Mouse (Mus musculus): Measurements from ENCODE around the gene Zfp46. TPM values are rescaled to one million over a fixed set of nuclear protein-coding genes. Genes with fewer than 3 reads are reported as not detected.
A peak's percentile ranks its signal among the peaks of the same experiment; 100 is the strongest.

The Zfp46 gene
- polyA plus RNA-seq, 1 experiment from 2014 or later: 31.2 TPM

DNA sequence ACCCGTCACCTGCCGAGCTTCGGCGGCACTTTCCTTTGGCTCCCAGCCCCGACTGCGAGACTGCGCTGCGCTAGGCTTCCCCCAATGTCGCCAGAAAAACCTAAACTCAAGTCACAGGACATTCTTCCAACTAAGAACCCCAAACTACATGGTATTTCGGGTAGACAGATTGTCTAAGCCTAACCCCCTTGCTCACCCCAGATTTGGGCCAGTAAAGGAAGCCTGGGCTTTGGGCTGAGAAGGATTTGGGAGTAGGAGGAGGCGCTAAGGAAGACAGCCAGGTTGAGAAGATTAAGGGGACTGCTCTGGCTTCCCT lies 35.2 kb upstream of the Zfp46 start:
- H3K36me3 ChIP-seq (ENCODE audit: insufficient read depth): no peaks in the 10 kb centered on the region
- peak overlapping the region; percentile 50 for H3K4me3 ChIP-seq (ENCODE audit: low read depth, low read length)
- no peak overlapping the region for H3K27ac ChIP-seq (ENCODE audit: low read depth)
- H3K27me3 ChIP-seq (ENCODE audit: insufficient read depth, low read length): peaks cover 54% of the 10 kb centered on the region
- no peak overlapping the region for H3K9ac ChIP-seq
- DNase-seq: no peak
- 15% methylated on average over 11 of the region's 11 CpGs for WGBS
- TF ChIP-seq CTCF (IDR thresholded peaks at IDR 0.05; ENCODE audit: low read depth): no peak
- peak overlapping the region; percentile 93 for H3K4me2 ChIP-seq
- H3K4me1 ChIP-seq (ENCODE audit: insufficient read depth): peaks cover 16% of the 10 kb centered on the region
- no peak for ATAC-seq (ENCODE audit: insufficient read depth)
- no peaks in the 10 kb centered on the region for H3K9me3 ChIP-seq (ENCODE audit: low read depth, low read length)

GRCm38 (mm10) chr4:136249780-136250179 lies 34.7 kb upstream of the Zfp46 start:
- peak overlapping the region; percentile 93 for H3K4me2 ChIP-seq

GRCm38 (mm10) chr4:136255919-136256318 lies 28.6 kb upstream of the Zfp46 start:
- WGBS: 14% methylated on average over 6 of the region's 6 CpGs
- DNase-seq (no peak), ATAC-seq (ENCODE audit: insufficient read depth) (no peak)
- Histone ChIP-seq H3K9me3 (ENCODE audit: low read depth, low read length) (no peaks in the 10 kb centered on the region), H3K27ac (ENCODE audit: low read depth) (no peak overlapping the region), H3K9ac (no peak overlapping the region), H3K4me2 (no peak overlapping the region), H3K4me1 (ENCODE audit: insufficient read depth) (no peaks in the 10 kb centered on the region), H3K4me3 (ENCODE audit: low read depth, low read length) (no peak overlapping the region), H3K27me3 (ENCODE audit: insufficient read depth, low read length) (no peaks in the 10 kb centered on the region), H3K36me3 (ENCODE audit: insufficient read depth) (no peaks in the 10 kb centered on the region)
- TF ChIP-seq CTCF (IDR thresholded peaks at IDR 0.05; ENCODE audit: low read depth): no peak

More at GRCm38 (mm10) chr4:136249780-136250179, 34.7 kb upstream of the Zfp46 start:
- no peak overlapping the region for H3K9ac ChIP-seq
- H3K27ac ChIP-seq (ENCODE audit: low read depth): no peak overlapping the region
- H3K9me3 ChIP-seq (ENCODE audit: low read depth, low read length): no peaks in the 10 kb centered on the region
- H3K27me3 ChIP-seq (ENCODE audit: insufficient read depth, low read length): peaks cover 54% of the 10 kb centered on the region
- no peaks in the 10 kb centered on the region for H3K36me3 ChIP-seq (ENCODE audit: insufficient read depth)
- DNase-seq: peak; percentile 82
- TF ChIP-seq CTCF (IDR thresholded peaks at IDR 0.05; ENCODE audit: low read depth): no peak
- peaks cover 16% of the 10 kb centered on the region for H3K4me1 ChIP-seq (ENCODE audit: insufficient read depth)
- WGBS: 18% methylated on average over 9 of the region's 9 CpGs
- H3K4me3 ChIP-seq (ENCODE audit: low read depth, low read length): 0 out of 2 replicates have a peak overlapping the region, but pooled peaks have one; percentile 9
- peak; percentile 60 for ATAC-seq (ENCODE audit: insufficient read depth)

DNA sequence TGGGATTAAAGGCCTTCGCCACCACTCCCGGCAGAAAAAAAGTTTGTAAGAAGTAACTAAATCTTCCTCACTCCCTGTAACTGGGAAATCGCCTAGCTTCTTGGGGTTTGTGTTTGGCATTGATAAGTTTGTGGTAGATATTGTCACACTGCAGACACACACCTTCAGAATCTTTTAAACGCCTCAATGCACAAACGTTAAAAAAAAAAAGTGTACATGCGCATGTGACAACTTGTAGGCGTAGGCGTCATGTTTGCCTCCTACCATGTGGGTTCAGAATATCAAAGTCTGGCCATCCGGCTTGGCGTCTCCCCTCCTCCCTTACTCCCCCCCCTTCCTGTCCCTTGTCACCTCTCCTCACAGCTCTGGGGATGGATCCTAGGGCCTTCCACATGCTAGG lies 27.8 kb upstream of the Zfp46 start:
- Histone ChIP-seq H3K9me3 (ENCODE audit: low read depth, low read length) (no peaks in the 10 kb centered on the region), H3K4me1 (ENCODE audit: insufficient read depth) (no peaks in the 10 kb centered on the region), H3K27ac (ENCODE audit: low read depth) (no peak overlapping the region), H3K36me3 (ENCODE audit: insufficient read depth) (no peaks in the 10 kb centered on the region), H3K27me3 (ENCODE audit: insufficient read depth, low read length) (no peaks in the 10 kb centered on the region), H3K9ac (no peak overlapping the region), H3K4me2 (no peak overlapping the region), H3K4me3 (ENCODE audit: low read depth, low read length) (no peak overlapping the region)
- no peak for ATAC-seq (ENCODE audit: insufficient read depth)
- no peak for DNase-seq
- 46% methylated on average over 10 of the region's 10 CpGs for WGBS
- no peak for TF ChIP-seq CTCF (IDR thresholded peaks at IDR 0.05; ENCODE audit: low read depth)

DNA sequence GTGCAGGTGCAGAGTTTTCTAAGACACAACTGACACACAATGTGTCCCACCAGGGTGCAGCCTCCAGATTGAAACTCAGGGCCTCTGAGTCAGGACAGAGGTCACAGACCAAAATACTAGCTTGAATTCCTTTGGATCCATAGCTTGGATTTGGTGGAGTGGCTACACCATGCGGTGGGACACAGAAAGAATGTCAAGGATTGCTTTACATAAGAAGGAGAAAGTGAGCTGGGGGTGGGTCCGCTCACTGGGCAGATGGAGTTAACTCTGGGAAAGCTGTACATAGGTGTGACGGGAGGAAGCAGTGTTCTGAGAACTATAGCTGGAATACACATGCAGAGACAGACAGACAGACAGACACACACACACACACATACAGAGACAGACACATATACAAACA lies 24.6 kb upstream of the Zfp46 start:
- ATAC-seq (ENCODE audit: insufficient read depth) (no peak), DNase-seq (no peak)
- WGBS: 52% methylated on average over 3 of the region's 3 CpGs
- Histone ChIP-seq H3K36me3 (ENCODE audit: insufficient read depth) (no peaks in the 10 kb centered on the region), H3K4me3 (ENCODE audit: low read depth, low read length) (no peak overlapping the region), H3K27me3 (ENCODE audit: insufficient read depth, low read length) (no peaks in the 10 kb centered on the region), H3K4me1 (ENCODE audit: insufficient read depth) (no peaks in the 10 kb centered on the region), H3K4me2 (no peak overlapping the region), H3K9me3 (ENCODE audit: low read depth, low read length) (no peaks in the 10 kb centered on the region), H3K9ac (no peak overlapping the region), H3K27ac (ENCODE audit: low read depth) (no peak overlapping the region)
- TF ChIP-seq CTCF (IDR thresholded peaks at IDR 0.05; ENCODE audit: low read depth): no peak

DNA sequence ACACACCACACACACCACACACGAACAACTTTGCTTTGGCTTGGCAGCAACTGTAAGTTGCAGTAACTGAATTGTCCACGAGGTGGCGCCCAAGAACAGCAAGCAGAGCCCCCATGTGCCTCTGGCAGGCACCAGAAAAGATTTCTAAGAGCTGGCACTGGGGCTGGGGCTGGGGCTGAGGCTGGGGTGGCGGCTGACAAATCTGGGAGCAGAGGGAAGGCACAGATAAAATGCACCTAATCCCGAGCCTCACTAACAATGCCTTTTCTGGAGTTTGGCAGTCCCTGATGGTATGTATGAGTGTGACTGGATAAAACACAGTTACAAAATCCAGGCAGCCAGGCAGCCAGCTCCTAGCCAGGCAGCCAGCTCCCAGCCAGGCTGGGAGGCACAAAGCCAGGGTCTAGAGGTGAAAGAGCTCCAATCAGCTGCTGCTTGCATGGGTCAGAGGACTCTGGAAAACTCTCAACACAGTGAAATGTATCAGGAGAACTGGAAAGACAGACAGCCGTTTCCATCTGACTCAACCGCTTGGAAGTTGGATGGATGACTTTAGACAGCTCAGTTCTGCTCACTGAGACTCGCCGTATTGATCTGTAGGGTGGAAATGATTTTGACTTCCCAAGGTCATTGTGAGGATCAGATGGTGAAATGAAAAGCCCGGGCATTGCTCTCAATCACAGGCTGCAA lies 23.8 kb upstream of the Zfp46 start:
- DNase-seq (peak; percentile 96), ATAC-seq (ENCODE audit: insufficient read depth) (peak; percentile 86)
- Histone ChIP-seq H3K4me2 (no peak overlapping the region), H3K9me3 (ENCODE audit: low read depth, low read length) (no peaks in the 10 kb centered on the region), H3K4me1 (ENCODE audit: insufficient read depth) (no peaks in the 10 kb centered on the region), H3K36me3 (ENCODE audit: insufficient read depth) (no peaks in the 10 kb centered on the region), H3K4me3 (ENCODE audit: low read depth, low read length) (no peak overlapping the region), H3K9ac (no peak overlapping the region), H3K27me3 (ENCODE audit: insufficient read depth, low read length) (no peaks in the 10 kb centered on the region), H3K27ac (ENCODE audit: low read depth) (peak overlapping the region; percentile 52)
- 27% methylated on average over 10 of the region's 10 CpGs for WGBS
- peak; percentile 96 for TF ChIP-seq CTCF (IDR thresholded peaks at IDR 0.05; ENCODE audit: low read depth)

GRCm38 (mm10) chr4:136261912-136262311 lies 22.6 kb upstream of the Zfp46 start:
- H3K4me1 ChIP-seq (ENCODE audit: insufficient read depth): no peaks in the 10 kb centered on the region
- no peak overlapping the region for H3K4me2 ChIP-seq
- no peak for TF ChIP-seq CTCF (IDR thresholded peaks at IDR 0.05; ENCODE audit: low read depth)
- no peak overlapping the region for H3K4me3 ChIP-seq (ENCODE audit: low read depth, low read length)
- no peak overlapping the region for H3K27ac ChIP-seq (ENCODE audit: low read depth)
- ATAC-seq (ENCODE audit: insufficient read depth) (0 out of 2 replicates have a peak, but pooled peaks have one; percentile 28), DNase-seq (peak; percentile 50)
- WGBS: 38% methylated on average over 10 of the region's 10 CpGs
- no peak overlapping the region for H3K9ac ChIP-seq
- no peaks in the 10 kb centered on the region for H3K36me3 ChIP-seq (ENCODE audit: insufficient read depth)
- H3K9me3 ChIP-seq (ENCODE audit: low read depth, low read length): no peaks in the 10 kb centered on the region
- H3K27me3 ChIP-seq (ENCODE audit: insufficient read depth, low read length): no peaks in the 10 kb centered on the region
